Comparison of ENCODE assay signal across 12 mouse cellular contexts in the genomic region with DNA sequence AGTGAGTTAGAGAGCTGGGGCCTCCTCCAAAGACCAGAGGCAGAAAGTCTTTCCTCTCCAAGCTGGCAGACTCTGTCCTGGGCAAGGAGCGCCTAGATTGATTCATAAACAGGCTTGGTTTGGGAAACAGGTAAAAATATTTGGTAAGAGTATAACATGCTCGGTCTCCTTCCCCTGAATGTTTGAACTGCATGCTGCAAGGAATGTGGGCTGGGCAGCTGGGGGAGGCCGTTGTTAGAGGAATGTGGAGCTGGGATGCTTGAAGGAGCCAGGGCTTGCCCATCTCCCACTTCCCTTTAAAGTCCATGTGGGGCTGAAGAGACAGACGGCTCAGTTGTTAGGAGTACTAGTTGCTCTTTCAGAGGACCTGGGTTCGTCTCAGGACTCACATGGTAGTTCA. TPM values are rescaled to one million over a fixed set of nuclear protein-coding genes. Genes with fewer than 3 reads are reported as not detected.
DNase-seq lines count a peak whose midpoint lies in the region; ATAC-seq and TF ChIP-seq lines count a peak whose summit lies in the region.
"Had no signal": no experiment of that assay in that cellular context is flagged by ENCODE, and none has a peak within 500 bp of the region (broad histone marks: within the 10 kb centered on the region; RNA-seq: fewer than 3 reads in every experiment).

No protein-coding gene starts in this region.

- H3K4me1 ChIP-seq in heart, embryonic 12.5 days (replicated peaks) = peaks cover 70% of the 10 kb centered on the region
- peaks cover 26% of the 10 kb centered on the region for H3K4me1 ChIP-seq in kidney, postnatal 0 days (replicated peaks; ENCODE audit: insufficient read depth, low read length)

- no peaks in the 10 kb centered on the region for H3K27me3 ChIP-seq in heart, embryonic 12.5 days (replicated peaks)
- H3K27me3 ChIP-seq in kidney, postnatal 0 days (ENCODE audit: insufficient read depth, low read length) = no peaks in the 10 kb centered on the region
- H3K27me3 ChIP-seq: forebrain, embryonic 15.5 days had no signal

- H3K4me2 ChIP-seq in heart, embryonic 12.5 days = 0 out of 2 replicates have a peak overlapping the region, but pooled peaks have one; percentile 7
- no peak overlapping the region for H3K4me2 ChIP-seq in kidney, postnatal 0 days (ENCODE audit: low read length)
- H3K4me2 ChIP-seq: forebrain, embryonic 15.5 days; hindbrain, embryonic 14.5 days had no signal

- TF ChIP-seq CTCF in kidney, postnatal 0 days (IDR thresholded peaks at IDR 0.05; ENCODE audit: low read depth) = no peak

- H3K27ac ChIP-seq in heart, embryonic 12.5 days (ENCODE audit: poor library complexity, severe bottlenecking) = peak overlapping the region; percentile 32; the same call in 1 of the 2 replicates
- peak overlapping the region; percentile 40; the same call in 1 of the 2 replicates for H3K27ac ChIP-seq in kidney, postnatal 0 days
- H3K27ac ChIP-seq: forebrain, embryonic 15.5 days; hindbrain, embryonic 14.5 days had no signal

- ATAC-seq in heart, embryonic 12.5 days (ENCODE audit: insufficient number of reproducible peaks, low FRiP score) = no peak
- no peak for ATAC-seq in kidney, postnatal 0 days (replicated peaks; ENCODE audit: low FRiP score, low read depth)
- ATAC-seq: activated CD4-positive, CD25-positive, alpha-beta regulatory T cell, adult 4 months; CD4-positive, CD25-positive, alpha-beta regulatory T cell, adult 4 months; forebrain, embryonic 15.5 days had no signal

- WGBS in heart, embryonic 12.5 days = 45% methylated on average over 5 of the region's 5 CpGs
- 24% methylated on average over 5 of the region's 5 CpGs for WGBS in kidney, postnatal 0 days

- H3K9ac ChIP-seq in heart, embryonic 12.5 days = no peak overlapping the region
- no peak overlapping the region for H3K9ac ChIP-seq in kidney, postnatal 0 days (ENCODE audit: low read depth, low read length)
- H3K9ac ChIP-seq: forebrain, embryonic 15.5 days; hindbrain, embryonic 14.5 days had no signal

- no peak for DNase-seq in heart, adult 8-10 months (ENCODE audit: low spot score)
- DNase-seq in R1 (ENCODE audit: low read depth, low spot score) = peak; percentile 74
- DNase-seq in kidney, postnatal 0 days (ENCODE audit: low spot score) = peak; percentile 82
- peak; percentile 57 for DNase-seq in lung, postnatal 10 days
- DNase-seq in frontal cortex, postnatal 14 days (ENCODE audit: low spot score in 2 of 2) = no peak
- DNase-seq in right cerebral cortex, postnatal 14 days = no peak
- no peak for DNase-seq in adrenal gland, postnatal 10 days

- no peak overlapping the region for H3K4me3 ChIP-seq in heart, embryonic 12.5 days
- H3K4me3 ChIP-seq in kidney, postnatal 0 days (replicated peaks; ENCODE audit: low read depth, low read length) = no peak overlapping the region
- H3K4me3 ChIP-seq: forebrain, embryonic 15.5 days had no signal

- no peaks in the 10 kb centered on the region for H3K9me3 ChIP-seq in heart, embryonic 12.5 days (replicated peaks)
- H3K9me3 ChIP-seq in kidney, postnatal 0 days (replicated peaks; ENCODE audit: low read length) = no peaks in the 10 kb centered on the region
- H3K9me3 ChIP-seq: forebrain, embryonic 15.5 days had no signal

- peaks cover 19% of the 10 kb centered on the region; the same call in 1 of the 2 replicates for H3K36me3 ChIP-seq in heart, embryonic 12.5 days
- no peaks in the 10 kb centered on the region for H3K36me3 ChIP-seq in kidney, postnatal 0 days (ENCODE audit: insufficient read depth, low read length)
- H3K36me3 ChIP-seq: forebrain, embryonic 15.5 days had no signal

RNA-seq across cellular contexts. Expression of gene Capzb, which starts 57.3 kb away (rescaled TPM):
- polyA plus RNA-seq in heart, embryonic 12.5 days (2016; fragmentation: Nextera tagmentation; extraction: Ambion mirVana) = 395 and 402 TPM in 2 replicates
- 100 to 1,000 TPM; 354 to 406 (median 379) TPM for total RNA-seq in heart, adult 8-10 months (2022)
- 304 and 348 TPM in 2 replicates for polyA plus RNA-seq in kidney, postnatal 0 days (2015; fragmentation: Nextera tagmentation; extraction: Ambion mirVana)
- 100 to 1,000 TPM; 323 to 342 TPM for total RNA-seq in adrenal gland, postnatal 10 days (2021)

Comparison
In these comparisons a context has a peak if more than half of its experiments do, and no peak if none do; other contexts are left out.
1. DNase-seq: peak in R1 (single experiment), kidney, postnatal 0 days (single experiment) and lung, postnatal 10 days (single experiment); none in heart, adult 8-10 months (single experiment), frontal cortex, postnatal 14 days (0 of 2), right cerebral cortex, postnatal 14 days (single experiment) and adrenal gland, postnatal 10 days (single experiment).